Mouse (Mus musculus) monocyte, adult 2 months (primary cell): Measurements from ENCODE around the gene Chrm2.

Source experiments
- DNase-seq, 2 experiments: peaks; one replicate each; pipeline ENCODE4 v3.0.0; 2022; ENCODE audit warnings: low spot score in 2 of 2, low read depth in 1 of 2

The Chrm2 gene

DNA sequence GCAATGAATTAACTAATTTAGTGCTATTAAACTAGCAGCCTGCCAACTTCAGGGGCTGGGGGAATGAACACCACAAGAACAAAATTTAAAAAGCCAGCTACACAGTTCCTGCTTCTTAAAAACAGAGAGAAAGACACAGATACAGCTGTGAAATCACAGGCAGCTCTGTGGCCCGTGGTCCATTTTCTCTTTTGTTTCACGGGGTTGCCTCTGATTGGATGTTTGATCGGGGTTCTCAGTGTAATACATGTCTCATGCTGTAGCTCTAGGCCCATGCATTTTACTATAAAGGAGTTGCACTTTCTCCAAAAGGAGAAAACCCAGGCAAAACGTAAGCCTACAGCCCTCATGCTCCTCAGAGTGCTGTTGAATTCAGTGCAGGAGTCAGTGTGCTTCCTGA lies 128.6 kb downstream of the Chrm2 start:
- DNase-seq = no peak

DNA sequence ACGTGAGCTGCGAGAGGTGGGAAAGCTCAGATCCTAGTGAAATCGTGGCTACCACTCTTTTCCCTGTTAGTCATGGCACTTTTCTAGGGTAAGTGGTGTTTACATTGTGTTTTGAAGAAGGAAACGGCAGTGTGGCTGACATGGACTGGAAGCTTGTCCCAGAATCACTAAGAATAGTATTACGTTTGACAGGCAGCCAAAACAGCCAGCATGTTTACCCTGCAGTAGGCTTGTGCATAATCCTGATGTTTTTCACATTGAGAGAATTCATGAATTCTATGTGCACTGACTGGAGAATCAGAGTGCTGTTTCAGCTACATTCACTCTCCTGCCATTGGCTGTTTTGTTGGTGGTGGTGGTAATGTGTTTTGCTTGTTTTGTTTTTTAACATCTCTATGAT lies 129.4 kb downstream of the Chrm2 start:
- no peak for DNase-seq

DNA sequence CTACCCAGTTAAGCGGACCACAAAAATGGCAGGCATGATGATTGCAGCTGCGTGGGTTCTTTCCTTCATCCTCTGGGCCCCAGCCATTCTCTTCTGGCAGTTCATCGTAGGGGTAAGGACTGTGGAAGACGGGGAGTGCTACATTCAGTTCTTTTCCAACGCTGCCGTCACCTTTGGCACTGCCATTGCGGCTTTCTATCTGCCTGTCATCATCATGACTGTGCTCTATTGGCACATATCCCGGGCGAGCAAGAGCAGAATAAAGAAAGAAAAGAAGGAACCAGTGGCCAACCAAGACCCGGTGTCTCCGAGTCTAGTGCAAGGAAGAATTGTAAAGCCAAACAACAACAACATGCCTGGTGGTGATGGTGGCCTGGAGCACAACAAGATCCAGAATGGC lies 135.7 kb downstream of the Chrm2 start:
- DNase-seq = no peak

DNA sequence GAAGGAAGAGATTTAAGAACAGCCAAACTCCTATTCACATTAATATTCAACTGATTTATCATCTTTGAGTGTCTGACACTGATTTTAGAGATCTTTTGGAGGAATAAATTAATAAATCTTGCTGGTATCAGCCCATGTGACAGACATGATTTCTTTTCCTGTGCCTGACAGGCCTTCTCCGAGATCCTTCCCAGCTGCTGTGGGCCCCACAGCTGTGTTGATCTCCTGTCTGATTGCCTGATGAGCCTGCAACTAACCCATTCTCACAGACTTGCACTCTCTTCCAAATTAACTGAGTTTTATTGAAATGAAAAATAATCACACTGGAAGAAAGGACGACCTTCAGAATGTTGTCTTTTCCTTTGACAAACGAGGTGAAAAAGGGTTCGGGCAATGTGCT lies 140.6 kb downstream of the Chrm2 start:
- DNase-seq = no peak

DNA sequence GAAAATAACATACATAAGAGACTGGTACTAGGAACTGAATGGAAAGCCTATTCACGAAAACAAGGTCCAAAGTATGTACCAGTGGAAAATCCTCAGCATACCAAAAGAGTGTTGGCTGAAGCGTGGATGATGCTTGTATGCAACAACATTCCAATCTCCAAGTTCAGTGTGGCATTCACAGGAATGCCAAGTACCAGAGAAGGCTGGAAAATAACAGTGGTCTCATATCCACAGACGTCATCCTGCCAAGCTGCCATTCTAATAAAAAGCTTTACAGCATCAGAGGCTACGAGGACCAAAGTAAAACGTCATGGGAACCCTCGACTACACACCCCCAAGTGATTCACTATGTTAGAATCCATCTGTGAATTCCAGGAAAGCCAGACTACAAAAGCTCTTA lies 153.4 kb downstream of the Chrm2 start:
- no peak for DNase-seq

DNA sequence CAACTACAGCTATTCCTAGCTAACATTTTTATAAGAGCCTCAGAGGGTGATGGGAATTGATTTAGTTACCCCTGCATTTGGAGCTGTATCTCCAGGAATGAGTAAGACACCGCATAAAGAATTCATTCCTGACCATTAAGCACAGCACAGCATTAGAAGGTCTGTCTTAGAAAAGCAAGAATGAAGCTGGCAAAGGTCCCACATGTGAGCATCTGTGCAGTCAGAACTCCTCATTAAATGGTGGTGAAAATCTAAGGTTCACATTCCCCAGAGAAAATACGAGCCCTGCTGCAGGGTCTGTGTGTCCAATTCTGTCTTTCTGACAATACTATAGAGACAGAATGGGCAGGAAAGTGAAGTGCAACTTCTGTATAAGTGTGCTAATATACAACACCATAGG lies 179.0 kb downstream of the Chrm2 start:
- DNase-seq = no peak
